Mouse (Mus musculus) heart, adult 8-10 months (tissue): ENCODE measurements at regions not wholly inside any gene's neighbourhood (a gene's known extent, or its start where the extent isn't known, plus 50 kb on each side); places are given as distances from the start of the nearest gene placed in this dataset.
"Not testable (repeated sequence)": the region's sequence is repeated elsewhere in the genome, so short reads cannot be mapped to it uniquely, and the experiment has no call there.

Source experiments
- DNase-seq: peaks from one replicate; pipeline ENCODE4 v3.0.0; 2022; ENCODE audit warnings: low spot score

DNA sequence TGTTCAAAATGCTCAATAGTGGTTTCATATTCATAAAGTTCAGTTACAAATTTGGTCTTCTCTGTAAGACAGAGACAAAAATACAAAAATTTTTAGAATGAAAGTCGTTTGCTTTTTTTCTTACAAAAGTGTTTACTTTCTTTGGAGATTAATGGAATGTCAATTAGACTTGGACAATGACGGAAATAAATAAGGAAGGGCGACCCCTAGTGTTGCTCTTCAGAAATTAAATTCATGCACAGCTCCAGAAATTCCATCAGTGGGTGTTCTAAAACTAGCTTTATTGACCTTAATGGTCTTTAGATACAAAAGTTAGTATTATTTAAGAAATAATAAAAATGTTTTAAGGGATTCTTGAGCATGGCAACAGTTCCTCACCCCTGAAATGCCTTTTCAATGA is 141.8 kb upstream of the Lama2 start:
- peak; percentile 22 for DNase-seq

GRCm38 (mm10) chr10:27802368-27802767 is 182.8 kb upstream of the Lama2 start:
- no peak for DNase-seq

DNA sequence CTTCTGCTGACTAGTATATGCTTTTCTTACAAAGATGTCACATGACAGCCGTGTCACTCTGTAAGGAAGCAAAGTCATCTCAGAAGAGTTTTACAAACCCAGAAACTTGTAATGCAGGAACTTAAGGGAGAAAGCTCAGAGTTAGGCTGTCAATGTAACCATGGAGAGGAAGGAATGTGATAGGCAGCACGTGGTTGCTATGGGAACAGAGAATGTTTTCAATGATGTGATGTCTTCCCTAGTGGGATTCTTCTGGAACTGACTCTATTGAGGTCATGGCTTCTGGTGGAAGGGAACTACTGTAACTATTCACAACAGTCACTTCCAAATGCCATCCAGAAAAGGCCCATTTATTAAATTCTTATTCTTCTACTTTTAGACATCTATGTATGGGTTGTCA is 190.0 kb upstream of the Lama2 start:
- DNase-seq, result no peak

GRCm38 (mm10) chr10:27825671-27826070 is 206.1 kb upstream of the Lama2 start:
- not testable (repeated sequence) for DNase-seq

DNA sequence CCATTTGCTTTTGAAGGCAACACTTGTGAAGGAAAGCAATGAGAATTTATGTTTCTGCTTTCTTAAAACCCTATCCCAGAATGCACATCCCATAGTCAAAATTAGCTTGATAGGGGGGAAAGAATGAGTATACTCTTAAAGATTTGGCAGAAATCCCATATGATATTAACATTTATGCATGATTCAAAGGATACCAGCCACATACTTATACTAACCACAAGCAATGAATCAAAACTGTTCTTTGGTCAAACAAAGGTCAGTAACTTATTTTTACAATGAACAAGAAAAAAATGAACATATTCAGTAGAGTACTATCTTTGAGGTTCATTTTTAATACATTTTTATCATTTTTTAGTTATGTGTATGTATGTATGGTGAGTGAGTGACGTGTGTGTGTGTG is 208.8 kb upstream of the Lama2 start:
- DNase-seq, result no peak

- DNase-seq, result no peak
These were observed 219.1 kb upstream of the Lama2 start for GRCm38 (mm10) chr10:27838666-27839065.

GRCm38 (mm10) chr10:27841042-27841709 is 221.6 kb upstream of the Lama2 start:
- no peak for DNase-seq

- DNase-seq, result no peak
These were observed 223.5 kb upstream of the Lama2 start for GRCm38 (mm10) chr10:27843010-27843409.

GRCm38 (mm10) chr10:27863625-27864024 is 211.0 kb upstream of the Ptprk start:
- no peak for DNase-seq

GRCm38 (mm10) chr10:27880867-27881266 is 193.8 kb upstream of the Ptprk start:
- DNase-seq, result no peak

GRCm38 (mm10) chr10:27891778-27892512 is 182.7 kb upstream of the Ptprk start:
- DNase-seq, result peak; percentile 5

GRCm38 (mm10) chr10:27916406-27916805 is 158.2 kb upstream of the Ptprk start:
- no peak for DNase-seq

- no peak for DNase-seq
These were observed 147.4 kb upstream of the Ptprk start for GRCm38 (mm10) chr10:27927266-27927665.

DNA sequence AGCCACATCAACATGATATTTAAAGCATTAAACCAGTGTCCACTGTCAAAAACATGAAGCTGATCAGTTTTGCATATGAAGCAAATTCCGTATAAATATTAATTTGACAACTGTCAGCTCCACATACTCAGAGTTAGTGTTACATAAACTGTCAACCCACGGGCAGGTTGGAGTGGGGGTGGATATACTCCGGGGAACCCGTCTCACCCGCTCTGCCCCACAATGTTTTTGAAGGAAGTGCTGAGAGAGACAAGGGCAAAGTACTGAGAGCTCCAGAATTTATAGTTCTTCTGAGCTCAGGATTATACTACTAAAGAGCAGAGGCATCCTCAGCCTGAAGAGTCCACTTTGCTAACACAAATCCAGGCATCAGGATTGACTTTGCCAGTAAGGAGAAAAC is 132.5 kb upstream of the Ptprk start:
- no peak for DNase-seq

DNA sequence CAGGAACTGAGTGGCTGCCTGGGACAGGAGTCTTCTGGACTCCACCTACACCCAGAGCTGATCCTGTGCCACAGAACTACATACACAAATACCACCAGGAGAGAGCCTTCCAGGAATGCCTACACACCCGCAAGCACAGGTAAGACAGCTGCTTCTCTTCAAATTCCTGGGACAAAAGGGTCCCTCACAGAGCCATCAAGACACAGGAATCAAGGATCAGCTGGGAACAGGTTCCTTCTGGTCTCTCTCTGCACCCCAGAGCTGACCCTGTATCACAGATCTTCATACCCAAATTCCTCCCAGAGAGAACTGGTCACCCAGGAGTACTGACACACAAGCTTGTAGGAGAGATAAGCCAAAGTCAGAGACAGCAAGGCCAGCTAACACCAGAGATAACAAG is 125.5 kb upstream of the Ptprk start:
- DNase-seq, result no peak

DNA sequence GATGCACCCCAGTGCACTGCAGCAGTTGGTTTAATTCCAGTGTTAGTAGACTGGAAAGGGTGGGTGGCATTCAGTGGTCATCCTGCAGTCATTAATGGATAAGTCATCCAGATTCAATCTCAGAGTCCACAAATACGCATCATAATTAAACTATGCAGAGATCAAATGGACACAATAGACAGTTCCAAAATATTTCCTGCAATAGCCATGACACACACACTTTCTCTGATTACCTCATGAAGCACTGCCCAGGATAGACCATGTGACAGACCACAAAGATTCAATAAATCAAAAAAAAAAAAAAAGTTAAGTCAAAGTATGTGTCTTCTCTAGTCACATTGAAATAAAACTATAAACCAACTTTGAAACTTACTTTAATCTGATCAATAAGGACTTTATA is 106.4 kb upstream of the Ptprk start:
- DNase-seq, result no peak

DNA sequence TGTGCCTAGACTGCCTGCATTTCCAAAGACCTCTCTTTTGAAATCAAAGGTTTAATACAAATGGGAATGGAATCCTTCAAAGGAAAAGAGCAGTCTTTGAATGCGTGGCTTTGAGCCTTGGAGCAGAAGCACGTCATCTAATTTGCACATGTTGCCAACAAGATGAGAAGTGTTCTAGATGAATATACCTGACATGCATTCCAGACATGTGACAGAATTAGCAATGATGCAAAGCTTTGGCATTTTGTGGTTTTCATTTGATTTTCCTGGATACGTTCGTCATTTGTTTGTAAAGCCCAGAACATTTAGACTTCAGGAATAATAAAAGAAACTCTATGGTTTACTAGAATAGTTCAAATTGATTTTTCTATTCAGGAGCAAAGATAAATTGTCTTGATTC is 90.6 kb upstream of the Ptprk start:
- DNase-seq, result no peak

DNA sequence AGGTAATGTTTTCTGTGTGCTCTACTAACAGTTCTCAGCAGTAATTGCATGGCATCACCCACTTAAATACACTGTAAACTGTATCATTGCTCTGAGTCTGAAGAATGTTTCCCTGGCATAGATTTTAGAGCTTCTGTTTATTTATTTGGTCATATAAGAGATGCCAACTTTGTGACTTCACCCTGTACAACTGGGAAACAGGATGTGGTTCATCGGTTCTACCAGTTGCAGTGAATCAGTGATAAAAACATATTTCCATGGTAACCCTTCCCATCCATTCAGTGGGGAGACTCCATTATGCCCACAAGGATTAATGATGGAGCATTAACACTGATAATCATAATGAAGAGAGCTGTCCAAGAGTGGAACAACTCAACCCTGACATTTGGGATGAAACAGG is 89.6 kb upstream of the Ptprk start:
- no peak for DNase-seq

- no peak for DNase-seq
These were observed 87.6 kb upstream of the Ptprk start for GRCm38 (mm10) chr10:27987026-27987425.

DNA sequence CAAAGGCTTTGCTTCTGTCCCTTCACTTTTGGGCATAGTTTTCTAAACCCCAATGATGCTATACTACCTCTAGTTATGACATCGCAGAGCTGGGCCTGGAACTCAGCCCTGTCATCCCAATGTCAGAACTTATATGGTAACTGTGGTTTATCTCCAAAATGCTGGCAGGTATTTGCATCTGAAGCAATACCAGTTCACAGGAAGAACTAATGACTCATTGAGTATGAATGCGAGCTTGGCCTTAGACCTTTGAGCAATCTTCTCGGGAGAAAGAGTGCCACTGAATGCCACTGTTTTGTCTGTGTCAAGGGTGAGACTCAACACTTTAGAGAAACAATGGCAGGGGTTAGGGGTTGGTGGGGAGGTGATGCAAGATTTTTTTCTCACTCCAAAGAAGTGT is 86.6 kb upstream of the Ptprk start:
- DNase-seq, result peak; percentile 4

DNA sequence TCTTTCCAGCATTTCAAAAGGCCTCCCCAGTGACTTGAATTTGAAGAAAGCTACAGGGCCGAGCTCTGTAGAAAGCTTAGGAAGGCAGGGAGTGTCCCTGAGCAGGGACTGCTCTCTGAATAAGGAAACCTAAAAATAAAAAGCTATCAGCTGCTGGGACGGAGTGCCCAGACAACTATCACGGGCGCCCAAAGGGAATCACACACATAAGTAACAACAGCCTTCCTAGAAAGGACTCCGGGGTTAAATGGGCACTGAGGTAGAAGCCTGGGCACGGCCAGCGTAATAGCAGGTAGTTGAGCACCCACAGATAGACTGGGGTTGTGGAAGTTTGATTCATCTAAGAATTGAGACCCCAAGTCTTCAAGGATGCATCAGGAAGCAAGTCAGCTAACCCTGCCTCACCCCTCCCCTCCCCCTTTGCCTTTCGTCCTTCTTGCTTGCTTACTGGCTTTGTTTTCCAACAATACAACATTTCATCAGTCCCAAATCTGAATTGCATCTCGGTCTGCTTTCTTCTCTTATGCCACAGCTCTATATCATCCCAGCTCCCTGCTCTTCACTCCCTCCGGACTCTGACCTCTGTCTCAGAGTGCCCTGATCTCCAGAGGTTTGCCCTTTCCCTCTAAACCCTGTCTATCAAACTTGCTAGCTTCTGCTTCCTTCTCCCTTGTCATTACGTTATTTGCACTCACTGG is 84.1 kb upstream of the Ptprk start:
- peak; percentile 21 for DNase-seq

- no peak for DNase-seq
These were observed 83.6 kb upstream of the Ptprk start for GRCm38 (mm10) chr10:27991057-27991365.

DNA sequence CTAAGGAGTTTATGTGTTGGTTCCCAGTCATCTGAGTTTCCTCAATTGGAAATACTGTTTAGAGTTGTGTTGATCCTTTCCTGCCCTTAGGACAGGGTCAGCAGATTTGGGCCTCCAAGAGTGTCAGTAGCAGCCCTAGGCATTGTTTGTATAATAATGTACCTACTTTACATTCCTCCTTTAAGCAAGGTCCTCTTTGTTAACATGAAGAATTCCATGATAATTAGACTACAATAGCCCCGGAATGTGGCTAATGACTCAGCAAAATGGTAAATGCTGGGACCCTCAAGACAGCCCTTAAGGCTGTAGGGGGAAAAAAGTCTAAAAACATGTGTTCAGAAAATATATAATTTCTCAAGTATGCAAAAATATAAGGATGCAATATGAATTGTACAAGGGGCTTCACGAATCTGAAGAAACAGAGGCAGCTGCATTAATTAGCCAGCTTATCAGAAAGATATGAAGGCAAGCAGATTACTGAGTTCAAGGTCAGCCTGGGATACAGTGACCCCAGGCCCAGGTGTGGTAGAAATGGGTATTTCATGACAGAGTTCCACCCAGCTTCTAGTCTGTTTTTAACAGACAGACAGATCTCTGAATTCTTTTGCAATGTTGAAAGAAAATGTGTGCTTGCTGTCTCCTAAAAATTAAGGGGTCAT is 80.1 kb upstream of the Ptprk start:
- no peak for DNase-seq
